Mouse (Mus musculus) liver, embryonic 15.5 days (tissue): Measurements from ENCODE around the gene Gm13278. TPM values are rescaled to one million over a fixed set of nuclear protein-coding genes. Genes with fewer than 3 reads are reported as not detected.
"Not testable (repeated sequence)": the region's sequence is repeated elsewhere in the genome, so short reads cannot be mapped to it uniquely, and the experiment has no call there.

Experiments used
- ATAC-seq: fragments of 200-750 bp; cut with Nextera tagmentation; 2 replicates; pipeline ENCODE4 v1.8.0; 2017; ENCODE audit warnings: moderate number of reproducible peaks, mild to moderate bottlenecking, moderate library complexity; ENCODE audit not compliant: insufficient read depth
- H3K27ac ChIP-seq: fragments of 300-500 bp; sonication (generic); replicated peaks from 2 replicates; pipeline ENCODE4 v1.5.1; 2015; ENCODE audit warnings: mild to moderate bottlenecking, inconsistent platforms
- H3K27me3 ChIP-seq: fragments of 300-500 bp; sonication (generic); 2 replicates; pipeline ENCODE4 v1.6.1; 2015; ENCODE audit warnings: mild to moderate bottlenecking, inconsistent platforms
- H3K36me3 ChIP-seq: fragments of 300-500 bp; sonication (generic); replicated peaks from 2 replicates; pipeline ENCODE4 v1.6.1; 2015; ENCODE audit warnings: moderate library complexity, mild to moderate bottlenecking, inconsistent platforms
- H3K4me1 ChIP-seq: fragments of 300-500 bp; sonication (generic); replicated peaks from 2 replicates; pipeline ENCODE4 v1.6.1; 2015; ENCODE audit warnings: inconsistent platforms
- H3K4me2 ChIP-seq: fragments of 300-500 bp; sonication (generic); 2 replicates; pipeline ENCODE4 v1.6.1; 2015; ENCODE audit warnings: moderate library complexity, mild to moderate bottlenecking, inconsistent platforms
- H3K4me3 ChIP-seq: fragments of 300-500 bp; sonication (generic); replicated peaks from 2 replicates; pipeline ENCODE4 v1.5.1; 2015; ENCODE audit warnings: mild to moderate bottlenecking, inconsistent platforms
- H3K9ac ChIP-seq: fragments of 300-500 bp; sonication (generic); 2 replicates; pipeline ENCODE4 v1.6.1; 2015; ENCODE audit warnings: moderate library complexity, mild to moderate bottlenecking, inconsistent platforms
- H3K9me3 ChIP-seq: fragments of 300-500 bp; sonication (generic); replicated peaks from 2 replicates; pipeline ENCODE4 v1.6.1; 2016; ENCODE audit warnings: inconsistent platforms
- WGBS: fragments of 180-500 bp; shearing (Covaris S2); methylation state at CpG from one replicate; pipeline ENCODE4 v1.1.7; 2015; ENCODE audit warnings: mixed read lengths; ENCODE audit not compliant: insufficient replicate concordance; 5-methylcytosine and 5-hydroxymethylcytosine counted together
- polyA plus RNA-seq: library from polyadenylated mRNA; unstranded; fragments of >200 nt; fragmentation: Nextera tagmentation; extraction: Ambion mirVana; gene quantifications from 2 replicates; pipeline ENCODE4 v1.2.1, GENCODE M21; 2015

Gm13278 gene
- polyA plus RNA-seq, 1 experiment from 2014 or later: not detected

DNA sequence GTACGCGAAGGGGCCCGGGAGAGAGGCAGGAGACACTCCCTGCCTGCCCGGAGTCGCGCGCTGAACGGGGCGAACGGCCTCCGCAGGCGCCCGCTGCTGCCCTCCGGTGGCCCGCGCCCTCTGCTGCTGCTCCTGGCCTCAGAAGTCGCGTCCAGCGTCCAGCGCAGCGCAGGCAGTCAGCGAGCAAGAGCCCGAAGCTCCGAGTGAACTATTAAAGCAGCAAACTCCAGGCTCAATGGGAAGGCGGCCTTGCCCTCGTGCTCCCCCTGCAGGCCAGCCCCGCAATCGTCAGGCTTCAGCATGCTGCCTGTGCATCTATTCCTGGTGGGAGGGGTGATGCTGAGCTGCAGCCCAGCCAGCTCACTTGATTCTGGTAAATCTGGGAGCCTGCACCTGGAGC, 5.7 kb downstream of the Gm13278 start, which contains the start of gene Gm13279:
TSS of gene Gm13279 (plus strand) at position 301 of the 400 bp plus-strand sequence.
- H3K27me3 ChIP-seq, H3K27ac ChIP-seq, H3K9ac ChIP-seq, H3K9me3 ChIP-seq, H3K4me1 ChIP-seq, H3K4me2 ChIP-seq, ATAC-seq, H3K36me3 ChIP-seq, H3K4me3 ChIP-seq: not testable (repeated sequence)
- WGBS: no CpG with 5 or more reads among the region's 28 CpGs

DNA sequence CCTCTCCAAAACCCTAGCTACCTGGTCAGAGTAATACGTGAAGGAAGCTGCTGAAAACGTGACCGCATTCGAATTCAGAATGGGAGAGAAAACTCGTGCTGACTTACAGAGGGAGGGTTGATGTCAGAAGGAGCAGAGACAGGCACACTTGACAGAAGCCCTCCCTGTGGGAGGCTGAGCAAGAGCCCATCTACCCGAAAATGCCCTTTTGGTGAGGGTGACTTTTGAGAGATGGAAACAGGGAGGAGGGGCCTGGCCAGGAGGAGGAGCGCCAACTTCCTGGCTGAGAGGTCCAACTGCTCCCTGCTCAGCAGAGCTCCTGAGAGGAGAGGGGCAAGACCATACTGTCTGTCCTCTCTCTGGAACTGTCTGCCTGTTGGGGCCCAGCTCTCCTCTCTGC, 8.0 kb downstream of the Gm13278 start, which contains the start of gene Gm13285:
TSS of gene Gm13285 (plus strand) at position 301 of the 400 bp plus-strand sequence.
- H3K27ac ChIP-seq, H3K4me1 ChIP-seq, H3K27me3 ChIP-seq, ATAC-seq, H3K9me3 ChIP-seq, H3K9ac ChIP-seq, H3K36me3 ChIP-seq, H3K4me3 ChIP-seq, H3K4me2 ChIP-seq: not testable (repeated sequence)
- WGBS: 2% methylated on average over 6 of the region's 7 CpGs

DNA sequence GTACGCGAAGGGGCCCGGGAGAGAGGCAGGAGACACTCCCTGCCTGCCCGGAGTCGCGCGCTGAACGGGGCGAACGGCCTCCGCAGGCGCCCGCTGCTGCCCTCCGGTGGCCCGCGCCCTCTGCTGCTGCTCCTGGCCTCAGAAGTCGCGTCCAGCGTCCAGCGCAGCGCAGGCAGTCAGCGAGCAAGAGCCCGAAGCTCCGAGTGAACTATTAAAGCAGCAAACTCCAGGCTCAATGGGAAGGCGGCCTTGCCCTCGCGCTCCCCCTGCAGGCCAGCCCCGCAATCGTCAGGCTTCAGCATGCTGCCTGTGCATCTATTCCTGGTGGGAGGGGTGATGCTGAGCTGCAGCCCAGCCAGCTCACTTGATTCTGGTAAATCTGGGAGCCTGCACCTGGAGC, 11.6 kb downstream of the Gm13278 start, which contains the start of gene Gm13287:
TSS of gene Gm13287 (plus strand) at position 301 of the 400 bp plus-strand sequence.
- not testable (repeated sequence) for H3K36me3 ChIP-seq, ATAC-seq, H3K9ac ChIP-seq, H3K9me3 ChIP-seq, H3K27ac ChIP-seq, H3K4me1 ChIP-seq, H3K27me3 ChIP-seq, H3K4me3 ChIP-seq
- H3K4me2 ChIP-seq: peak within 1 kb of the TSS; percentile 40; the same call in 1 of the 2 replicates
- no CpG with 5 or more reads among the region's 29 CpGs for WGBS

DNA sequence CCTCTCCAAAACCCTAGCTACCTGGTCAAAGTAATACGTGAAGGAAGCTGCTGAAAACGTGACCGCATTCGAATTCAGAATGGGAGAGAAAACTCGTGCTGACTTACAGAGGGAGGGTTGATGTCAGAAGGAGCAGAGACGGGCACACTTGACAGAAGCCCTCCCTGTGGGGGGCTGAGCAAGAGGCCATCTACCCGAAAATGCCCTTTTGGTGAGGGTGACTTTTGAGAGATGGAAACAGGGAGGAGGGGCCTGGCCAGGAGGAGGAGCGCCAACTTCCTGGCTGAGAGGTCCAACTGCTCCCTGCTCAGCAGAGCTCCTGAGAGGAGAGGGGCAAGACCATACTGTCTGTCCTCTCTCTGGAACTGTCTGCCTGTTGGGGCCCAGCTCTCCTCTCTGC, 13.9 kb downstream of the Gm13278 start, which contains the start of gene Gm13288:
TSS of gene Gm13288 (plus strand) at position 301 of the 400 bp plus-strand sequence.
- no CpG with 5 or more reads among the region's 8 CpGs for WGBS
- not testable (repeated sequence) for H3K9me3 ChIP-seq, H3K4me1 ChIP-seq, ATAC-seq, H3K9ac ChIP-seq, H3K27me3 ChIP-seq, H3K27ac ChIP-seq, H3K36me3 ChIP-seq
- peak within 1 kb of the TSS; percentile 49 for H3K4me2 ChIP-seq
- 0 out of 2 replicates have a peak within 1 kb of the TSS, but pooled peaks have one; percentile 24 for H3K4me3 ChIP-seq

DNA sequence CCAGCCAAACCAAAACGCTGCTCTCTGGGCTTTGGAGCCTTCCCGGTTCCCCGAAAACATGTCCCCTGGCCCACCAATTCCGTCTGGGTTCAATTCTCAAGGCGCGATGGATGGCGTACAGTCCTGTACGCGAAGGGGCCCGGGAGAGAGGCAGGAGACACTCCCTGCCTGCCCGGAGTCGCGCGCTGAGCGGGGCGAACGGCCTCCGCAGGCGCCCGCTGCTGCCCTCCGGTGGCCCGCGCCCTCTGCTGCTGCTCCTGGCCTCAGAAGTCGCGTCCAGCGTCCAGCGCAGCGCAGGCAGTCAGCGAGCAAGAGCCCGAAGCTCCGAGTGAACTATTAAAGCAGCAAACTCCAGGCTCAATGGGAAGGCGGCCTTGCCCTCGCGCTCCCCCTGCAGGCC, 14.4 kb downstream of the Gm13278 start:
- not testable (repeated sequence) for H3K27ac ChIP-seq, ATAC-seq, H3K9ac ChIP-seq, H3K36me3 ChIP-seq, H3K27me3 ChIP-seq, H3K4me1 ChIP-seq, H3K9me3 ChIP-seq
- H3K4me3 ChIP-seq: 0 out of 2 replicates have a peak overlapping the region, but pooled peaks have one; percentile 24
- peak overlapping the region; percentile 49 for H3K4me2 ChIP-seq
- WGBS: 0% methylated on average over 9 of the region's 34 CpGs

DNA sequence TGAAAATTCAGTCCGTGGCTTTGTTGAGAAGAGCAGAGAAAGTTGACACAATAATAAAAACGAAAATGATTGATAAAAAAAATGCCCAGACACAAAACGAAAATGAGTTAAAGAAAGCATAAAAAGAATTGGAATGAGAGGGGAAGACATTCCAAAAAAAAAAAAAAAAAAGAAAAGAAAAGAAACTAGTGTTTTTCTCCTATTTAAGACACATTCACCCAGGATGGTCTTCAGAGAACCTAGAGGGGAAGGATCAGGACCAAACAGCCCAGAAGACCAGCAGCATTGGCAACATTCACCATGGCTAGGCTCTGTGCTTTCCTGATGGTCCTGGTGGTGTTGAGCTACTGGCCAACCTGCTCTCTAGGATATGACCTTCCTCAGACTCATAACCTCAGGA, 24.6 kb downstream of the Gm13278 start, which contains the start of gene Ifna7:
TSS of gene Ifna7 (plus strand) at position 301 of the 400 bp plus-strand sequence.
- Histone ChIP-seq H3K4me2 (no peak within 1 kb of the TSS), H3K9me3 (no peaks in the 10 kb centered on the region), H3K4me3 (no peak within 1 kb of the TSS), H3K27ac (no peak within 1 kb of the TSS), H3K4me1 (no peaks in the 10 kb centered on the region), H3K36me3 (no peaks in the 10 kb centered on the region), H3K9ac (no peak within 1 kb of the TSS), H3K27me3 (no peaks in the 10 kb centered on the region; the same call in 1 of the 2 replicates)
- ATAC-seq: no peak
- WGBS: 35% methylated on average over 3 of the region's 3 CpGs

DNA sequence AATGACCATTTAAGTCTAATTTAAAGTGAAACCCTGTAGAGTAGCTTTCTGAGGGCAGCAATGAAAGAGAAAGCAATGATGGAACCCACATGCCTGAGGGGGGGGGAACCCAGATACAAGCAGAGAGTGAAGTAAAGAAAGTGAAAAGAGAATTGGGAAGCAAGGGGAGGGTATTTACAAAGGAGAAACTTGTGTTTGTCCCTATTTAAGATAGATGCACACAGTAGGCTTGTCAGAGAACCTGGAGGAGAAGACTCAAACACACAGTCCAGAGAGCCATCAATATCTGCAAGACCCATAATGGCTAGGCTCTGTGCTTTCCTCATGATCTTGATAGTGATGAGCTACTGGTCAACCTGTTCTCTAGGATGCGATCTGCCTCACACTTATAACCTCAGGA, 28.3 kb downstream of the Gm13278 start, which contains the start of gene Ifna11:
TSS of gene Ifna11 (plus strand) at position 301 of the 400 bp plus-strand sequence.
- WGBS: 64% methylated on average over 1 of the region's 1 CpGs
- no peaks in the 10 kb centered on the region; the same call in 1 of the 2 replicates for H3K27me3 ChIP-seq
- no peak within 1 kb of the TSS for H3K27ac ChIP-seq
- no peaks in the 10 kb centered on the region for H3K36me3 ChIP-seq
- ATAC-seq: no peak
- no peaks in the 10 kb centered on the region for H3K4me1 ChIP-seq
- H3K9me3 ChIP-seq: no peaks in the 10 kb centered on the region
- no peak within 1 kb of the TSS for H3K9ac ChIP-seq
- H3K4me2 ChIP-seq: no peak within 1 kb of the TSS
- no peak within 1 kb of the TSS for H3K4me3 ChIP-seq

DNA sequence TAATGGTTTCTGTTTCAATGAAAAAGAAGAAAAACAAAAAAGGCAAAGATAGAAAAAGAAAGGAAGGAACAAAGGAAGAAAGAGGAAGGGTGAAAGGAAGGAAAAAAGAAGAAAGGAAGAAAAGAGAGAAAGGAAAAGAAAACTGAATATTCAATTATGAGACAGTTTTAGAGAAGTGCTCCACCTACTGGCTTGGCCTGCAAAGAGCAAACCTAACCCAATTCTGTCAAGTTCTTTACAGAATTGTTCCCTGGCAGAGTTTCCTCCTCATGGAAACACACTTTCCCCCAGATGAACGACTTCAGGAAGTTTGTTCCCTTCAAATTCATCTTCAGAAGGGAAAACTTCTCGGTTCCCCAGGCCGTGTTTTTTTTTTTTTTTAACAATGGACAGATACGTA, 31.6 kb downstream of the Gm13278 start:
- no peak overlapping the region for H3K4me3 ChIP-seq
- H3K27me3 ChIP-seq: no peaks in the 10 kb centered on the region
- H3K4me2 ChIP-seq: no peak overlapping the region
- WGBS: 19% methylated on average over 4 of the region's 4 CpGs
- ATAC-seq: no peak
- H3K9ac ChIP-seq: no peak overlapping the region
- no peaks in the 10 kb centered on the region for H3K9me3 ChIP-seq
- no peaks in the 10 kb centered on the region for H3K36me3 ChIP-seq
- no peak overlapping the region for H3K27ac ChIP-seq
- no peaks in the 10 kb centered on the region for H3K4me1 ChIP-seq

DNA sequence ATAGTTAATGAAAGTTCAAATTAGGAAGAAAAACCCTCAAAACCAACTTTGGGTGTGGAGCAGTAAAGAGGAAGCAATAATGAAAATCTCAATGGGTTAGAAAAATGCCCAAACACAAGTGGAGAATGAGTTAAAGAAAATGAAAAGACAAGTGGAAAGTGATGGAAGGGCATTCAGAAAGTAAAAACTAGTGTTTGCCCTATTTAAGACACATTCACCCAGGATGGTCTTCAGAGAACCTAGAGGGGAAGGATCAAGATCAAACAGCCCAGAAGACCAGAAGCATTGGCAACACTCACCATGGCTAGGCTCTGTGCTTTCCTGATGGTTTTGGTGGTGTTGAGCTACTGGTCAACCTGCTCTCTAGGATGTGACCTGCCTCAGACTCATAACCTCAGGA, 35.8 kb downstream of the Gm13278 start, which contains the start of gene Ifna6:
TSS of gene Ifna6 (plus strand) at position 301 of the 400 bp plus-strand sequence.
- H3K27ac ChIP-seq, H3K4me1 ChIP-seq, H3K27me3 ChIP-seq, ATAC-seq, H3K4me2 ChIP-seq, H3K36me3 ChIP-seq, H3K9ac ChIP-seq, H3K4me3 ChIP-seq, H3K9me3 ChIP-seq: not testable (repeated sequence)

DNA sequence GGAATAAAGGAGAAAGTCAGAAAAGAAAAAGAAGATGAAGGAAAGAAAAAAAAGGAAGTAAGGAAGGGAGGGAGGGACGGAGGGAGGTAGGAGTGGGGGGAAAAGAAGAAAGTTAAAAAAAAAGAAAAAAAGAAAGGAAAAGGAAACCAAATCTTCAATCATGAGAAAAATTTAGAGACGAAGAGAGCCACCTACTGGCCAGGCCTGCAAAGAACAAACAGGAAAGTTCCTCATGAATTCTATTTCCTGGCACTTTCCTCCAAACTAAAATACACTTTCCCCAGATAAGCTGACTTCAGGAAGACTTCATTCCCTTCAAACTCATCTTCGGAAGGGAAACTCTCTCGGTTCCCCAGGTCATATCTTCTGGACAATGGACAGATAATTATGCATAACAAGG, 39.2 kb downstream of the Gm13278 start:
- no peak for ATAC-seq

DNA sequence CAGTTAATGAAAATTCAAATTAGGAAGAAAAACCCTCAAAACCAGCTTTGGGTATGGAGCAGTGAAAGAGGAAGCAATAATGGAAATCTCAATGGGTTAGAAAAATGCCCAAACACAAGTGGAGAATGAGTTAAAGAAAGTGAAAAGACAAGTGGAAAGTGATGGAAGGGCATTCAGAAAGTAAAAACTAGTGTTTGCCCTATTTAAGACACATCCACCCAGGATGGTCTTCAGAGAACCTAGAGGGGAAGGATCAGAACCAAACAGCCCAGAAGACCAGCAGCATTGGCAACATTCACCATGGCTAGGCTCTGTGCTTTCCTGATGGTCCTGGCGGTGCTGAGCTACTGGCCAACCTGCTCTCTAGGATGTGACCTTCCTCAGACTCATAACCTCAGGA, 43.9 kb downstream of the Gm13278 start, which contains the start of gene Ifna5:
TSS of gene Ifna5 (plus strand) at position 301 of the 400 bp plus-strand sequence.
- H3K4me2 ChIP-seq, H3K9ac ChIP-seq, H3K4me3 ChIP-seq, ATAC-seq, H3K27me3 ChIP-seq, H3K27ac ChIP-seq, H3K36me3 ChIP-seq, H3K4me1 ChIP-seq, H3K9me3 ChIP-seq: not testable (repeated sequence)
- WGBS: 57% methylated on average over 1 of the region's 1 CpGs

More for the DNA sequence above, 39.2 kb downstream of the Gm13278 start:
- Histone ChIP-seq H3K36me3 (no peaks in the 10 kb centered on the region), H3K27me3 (no peaks in the 10 kb centered on the region), H3K4me2 (no peak overlapping the region), H3K9ac (no peak overlapping the region), H3K4me3 (no peak overlapping the region), H3K4me1 (no peaks in the 10 kb centered on the region), H3K9me3 (no peaks in the 10 kb centered on the region), H3K27ac (no peak overlapping the region)
- 11% methylated on average over 4 of the region's 4 CpGs for WGBS

DNA sequence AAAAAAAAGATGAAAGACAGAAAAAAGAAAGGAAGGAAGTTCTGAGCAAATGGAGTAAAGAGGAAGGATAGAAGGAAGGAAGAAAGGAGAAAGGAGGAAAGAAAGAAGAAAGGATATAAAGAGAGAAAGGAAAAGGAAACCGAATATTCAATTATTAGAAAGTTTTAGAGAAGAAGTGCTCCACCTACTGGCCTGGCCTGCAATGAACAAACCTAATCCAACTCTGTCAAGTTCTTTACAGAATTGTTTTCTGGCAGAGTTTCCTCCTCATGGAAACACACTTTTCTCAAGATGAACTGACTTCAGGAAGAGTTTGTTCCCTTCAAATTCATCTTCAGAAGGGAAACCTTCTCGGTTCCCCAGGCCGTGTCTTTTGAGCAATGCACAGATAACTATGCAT, 47.5 kb downstream of the Gm13278 start:
- 31% methylated on average over 3 of the region's 3 CpGs for WGBS
- no peak for ATAC-seq

More for the DNA sequence above, 47.5 kb downstream of the Gm13278 start:
- Histone ChIP-seq H3K9me3 (no peaks in the 10 kb centered on the region), H3K27me3 (no peaks in the 10 kb centered on the region), H3K4me1 (no peaks in the 10 kb centered on the region), H3K27ac (no peak overlapping the region), H3K4me3 (no peak overlapping the region), H3K36me3 (no peaks in the 10 kb centered on the region), H3K9ac (no peak overlapping the region), H3K4me2 (no peak overlapping the region)
